ENCODE assay signal across 9 mouse cellular contexts in genomic region chr10:22658534-22659385, GRCm38 (mm10). TPM values are rescaled to one million over a fixed set of nuclear protein-coding genes. Genes with fewer than 3 reads are reported as not detected.
DNase-seq lines count a peak whose midpoint lies in the region; ATAC-seq and TF ChIP-seq lines count a peak whose summit lies in the region.
"Had no signal": no experiment of that assay in that cellular context is flagged by ENCODE, and none has a peak within 500 bp of the region (broad histone marks: within the 10 kb centered on the region; RNA-seq: fewer than 3 reads in every experiment).

No protein-coding gene starts in this region.

- peak overlapping the region; percentile 42 for H3K4me2 ChIP-seq in forebrain, embryonic 14.5 days (ENCODE audit: low read length)
- peak overlapping the region; percentile 24 for H3K4me2 ChIP-seq in hindbrain, embryonic 14.5 days (replicated peaks)
- H3K4me2 ChIP-seq in lung, postnatal 0 days (replicated peaks; ENCODE audit: low read depth, low read length) = peak overlapping the region; percentile 36; the same call in 1 of the 2 replicates
- H3K4me2 ChIP-seq in liver, postnatal 0 days (ENCODE audit: low read depth, low read length) = no peak overlapping the region
- H3K4me2 ChIP-seq: liver, embryonic 15.5 days had no signal

- H3K4me1 ChIP-seq in forebrain, embryonic 14.5 days (ENCODE audit: control insufficient read depth, insufficient read depth, low read length) = peaks cover 10% of the 10 kb centered on the region
- H3K4me1 ChIP-seq in hindbrain, embryonic 14.5 days (replicated peaks; ENCODE audit: control insufficient read depth, insufficient read depth, low read length) = peaks cover 9% of the 10 kb centered on the region
- 0 out of 2 replicates have a peak, but pooled peaks cover 2% of the 10 kb centered on the region for H3K4me1 ChIP-seq in lung, postnatal 0 days (ENCODE audit: insufficient read depth, low read depth, low read length)
- H3K4me1 ChIP-seq in liver, postnatal 0 days (ENCODE audit: insufficient read depth) = no peaks in the 10 kb centered on the region
- H3K4me1 ChIP-seq: liver, embryonic 15.5 days had no signal

- WGBS in forebrain, embryonic 14.5 days = 9% methylated on average over 23 of the region's 23 CpGs
- 19% methylated on average over 23 of the region's 23 CpGs for WGBS in hindbrain, embryonic 14.5 days
- 24% methylated on average over 23 of the region's 23 CpGs for WGBS in lung, postnatal 0 days
- 63% methylated on average over 23 of the region's 23 CpGs for WGBS in liver, postnatal 0 days (ENCODE audit: insufficient replicate concordance)

- peak; percentile 95 for ATAC-seq in forebrain, embryonic 14.5 days
- peak; percentile 95 for ATAC-seq in hindbrain, embryonic 14.5 days (ENCODE audit: low FRiP score)
- no peak; the same call in 1 of the 2 replicates for ATAC-seq in lung, postnatal 0 days
- ATAC-seq in liver, postnatal 0 days = no peak

- no peaks in the 10 kb centered on the region for H3K27me3 ChIP-seq in forebrain, embryonic 14.5 days (replicated peaks; ENCODE audit: control insufficient read depth, insufficient read depth, low read length)
- no peaks in the 10 kb centered on the region for H3K27me3 ChIP-seq in hindbrain, embryonic 14.5 days (ENCODE audit: control insufficient read depth, insufficient read depth, low read length)
- no peaks in the 10 kb centered on the region for H3K27me3 ChIP-seq in lung, postnatal 0 days (replicated peaks; ENCODE audit: insufficient read depth, low read length)
- no peaks in the 10 kb centered on the region for H3K27me3 ChIP-seq in liver, postnatal 0 days (ENCODE audit: insufficient read depth, low read length)
- H3K27me3 ChIP-seq: liver, embryonic 15.5 days had no signal

- H3K27ac ChIP-seq in forebrain, embryonic 14.5 days (ENCODE audit: low read depth, low read length) = peak overlapping the region; percentile 29
- peak overlapping the region; percentile 70 for H3K27ac ChIP-seq in hindbrain, embryonic 14.5 days
- no peak overlapping the region for H3K27ac ChIP-seq in lung, postnatal 0 days (ENCODE audit: low read length)
- no peak overlapping the region for H3K27ac ChIP-seq in liver, postnatal 0 days (ENCODE audit: low read depth)
- H3K27ac ChIP-seq: liver, embryonic 15.5 days had no signal

- no peak overlapping the region for H3K4me3 ChIP-seq in forebrain, embryonic 14.5 days (ENCODE audit: low read depth, low read length)
- H3K4me3 ChIP-seq in hindbrain, embryonic 14.5 days (replicated peaks; ENCODE audit: low read length) = no peak overlapping the region
- no peak overlapping the region for H3K4me3 ChIP-seq in lung, postnatal 0 days (ENCODE audit: low read depth, low read length)
- no peak overlapping the region for H3K4me3 ChIP-seq in liver, postnatal 0 days (ENCODE audit: low read depth, low read length)
- H3K4me3 ChIP-seq: liver, embryonic 15.5 days had no signal

- peak; percentile 10 to 29 for DNase-seq in cerebellum, postnatal 14 days
- no peak for DNase-seq in cerebellum, adult 18-20 months
- peak; percentile 95 for DNase-seq in forebrain, embryonic 14.5 days (ENCODE audit: low spot score)
- DNase-seq in hindbrain, embryonic 14.5 days (ENCODE audit: low spot score) = peak; percentile 85
- DNase-seq in lung, postnatal 0 days (ENCODE audit: low spot score) = no peak
- no peak for DNase-seq in layer of hippocampus, adult 18-20 months (ENCODE audit: low spot score in 2 of 2)
- DNase-seq in layer of hippocampus, postnatal 14 days (ENCODE audit: low spot score in 2 of 2) = no peak
- no peak for DNase-seq in liver, postnatal 0 days

- TF ChIP-seq CTCF in lung, postnatal 0 days (IDR thresholded peaks at IDR 0.05) = no peak
- no peak for TF ChIP-seq CTCF in liver, postnatal 0 days (IDR thresholded peaks at IDR 0.05; ENCODE audit: low read depth)

- no peaks in the 10 kb centered on the region for H3K36me3 ChIP-seq in forebrain, embryonic 14.5 days (ENCODE audit: control insufficient read depth, insufficient read depth, low read length)
- no peaks in the 10 kb centered on the region for H3K36me3 ChIP-seq in hindbrain, embryonic 14.5 days (replicated peaks; ENCODE audit: control insufficient read depth, insufficient read depth)
- no peaks in the 10 kb centered on the region for H3K36me3 ChIP-seq in lung, postnatal 0 days (ENCODE audit: insufficient read depth, low read length)
- no peaks in the 10 kb centered on the region for H3K36me3 ChIP-seq in liver, postnatal 0 days (replicated peaks; ENCODE audit: insufficient read depth, low read length)
- H3K36me3 ChIP-seq: liver, embryonic 15.5 days had no signal

- no peaks in the 10 kb centered on the region for H3K9me3 ChIP-seq in forebrain, embryonic 14.5 days (replicated peaks; ENCODE audit: control insufficient read depth, low read length)
- no peaks in the 10 kb centered on the region for H3K9me3 ChIP-seq in hindbrain, embryonic 14.5 days (ENCODE audit: control insufficient read depth, low read length)
- H3K9me3 ChIP-seq in lung, postnatal 0 days (ENCODE audit: low read length) = no peaks in the 10 kb centered on the region
- H3K9me3 ChIP-seq in liver, postnatal 0 days (ENCODE audit: low read length) = no peaks in the 10 kb centered on the region
- H3K9me3 ChIP-seq: liver, embryonic 15.5 days had no signal

- TF ChIP-seq EP300 in lung, postnatal 0 days (IDR thresholded peaks at IDR 0.05) = no peak
- no peak for TF ChIP-seq EP300 in liver, postnatal 0 days (IDR thresholded peaks at IDR 0.05; ENCODE audit: low read depth)

- H3K9ac ChIP-seq in forebrain, embryonic 14.5 days (ENCODE audit: low read length) = no peak overlapping the region
- peak overlapping the region; percentile 28 for H3K9ac ChIP-seq in hindbrain, embryonic 14.5 days
- no peak overlapping the region for H3K9ac ChIP-seq in lung, postnatal 0 days (replicated peaks; ENCODE audit: low read depth)
- H3K9ac ChIP-seq in liver, postnatal 0 days (replicated peaks) = no peak overlapping the region
- H3K9ac ChIP-seq: liver, embryonic 15.5 days had no signal

RNA-seq across cellular contexts. Expression of gene Slc2a12, which starts 13.9 kb away (rescaled TPM):
- polyA plus RNA-seq in forebrain, embryonic 14.5 days (2014; fragmentation: Nextera tagmentation; extraction: Ambion mirVana) = 4.5 and 6.8 TPM in 2 replicates
- 7.0 and 8.0 TPM in 2 replicates for polyA plus RNA-seq in hindbrain, embryonic 14.5 days (2014; fragmentation: Nextera tagmentation; extraction: Ambion mirVana)
- 2.6 and 3.2 TPM in 2 replicates for polyA plus RNA-seq in lung, postnatal 0 days (2015; fragmentation: Nextera tagmentation; extraction: Ambion mirVana)
- 1 to 10 TPM; 3.3 to 6.0 TPM for total RNA-seq in layer of hippocampus, adult 18-20 months (2021)
- total RNA-seq in layer of hippocampus, postnatal 14 days (2021) = 10 to 100 TPM in 1 of 2 experiments, 1 to 10 TPM in 1; 4.0 to 13.4 TPM
- 0.04 TPM in 1 of 2 replicates, not detected in the other for polyA plus RNA-seq in liver, postnatal 0 days (2015; fragmentation: Nextera tagmentation; extraction: Ambion mirVana)

Comparison
In these comparisons a context has a peak if more than half of its experiments do, and no peak if none do; other contexts are left out.
1. DNase-seq: peak in cerebellum, postnatal 14 days (2 of 2), forebrain, embryonic 14.5 days (single experiment) and hindbrain, embryonic 14.5 days (single experiment); none in cerebellum, adult 18-20 months (0 of 2), lung, postnatal 0 days (single experiment), layer of hippocampus, adult 18-20 months (0 of 2), layer of hippocampus, postnatal 14 days (0 of 2) and liver, postnatal 0 days (single experiment).
2. ATAC-seq: peak in forebrain, embryonic 14.5 days (single experiment) and hindbrain, embryonic 14.5 days (single experiment); none in lung, postnatal 0 days (single experiment) and liver, postnatal 0 days (single experiment).
3. H3K27ac ChIP-seq: peak in forebrain, embryonic 14.5 days (single experiment) and hindbrain, embryonic 14.5 days (single experiment); none in lung, postnatal 0 days (single experiment) and liver, postnatal 0 days (single experiment).